Mouse (Mus musculus) lung, postnatal 4 days (tissue): ENCODE results near the gene Mbip.

Source experiments
- DNase-seq, 2 experiments: peaks; one replicate each; pipeline ENCODE4 v3.0.0; 2021

Mbip gene

DNA sequence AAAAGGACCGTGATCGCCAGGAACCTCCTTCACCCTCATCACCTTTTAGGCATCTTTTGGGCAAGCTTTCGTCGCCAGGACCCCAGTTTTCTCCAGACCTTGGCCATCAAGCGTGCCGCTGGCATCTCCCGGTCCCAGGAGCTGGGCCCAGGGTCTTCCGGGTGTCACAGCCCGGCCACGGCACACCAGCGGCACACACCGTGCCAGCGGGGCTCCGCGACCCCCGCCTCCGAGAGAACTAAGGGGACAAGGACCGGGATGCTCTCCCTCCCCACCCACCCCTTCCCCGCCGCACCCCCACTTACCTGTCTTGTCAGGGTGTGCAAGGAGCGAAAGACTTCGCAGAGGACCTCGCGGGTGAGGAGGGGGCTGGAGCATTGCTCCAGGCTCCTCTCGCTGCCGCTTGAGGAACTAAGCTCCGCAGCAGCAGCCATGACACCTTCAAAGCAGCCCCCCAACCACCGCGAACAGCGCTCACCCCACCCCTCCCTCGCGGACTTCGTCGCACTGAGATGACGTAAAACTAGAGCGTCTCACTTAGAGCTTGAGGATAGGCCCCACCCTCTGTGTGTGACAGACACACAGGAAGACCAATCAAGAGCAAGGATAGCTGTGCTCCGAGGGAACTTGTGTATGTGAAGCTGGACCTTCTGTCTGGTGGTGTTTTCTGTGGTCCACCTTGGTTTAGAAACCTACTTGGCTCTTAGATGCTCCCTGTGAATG, at the start of gene Mbip:
Mbip (minus strand) TSS at position 528 of the 723 bp plus-strand sequence.
- peak; percentile 95 to 99 for DNase-seq

DNA sequence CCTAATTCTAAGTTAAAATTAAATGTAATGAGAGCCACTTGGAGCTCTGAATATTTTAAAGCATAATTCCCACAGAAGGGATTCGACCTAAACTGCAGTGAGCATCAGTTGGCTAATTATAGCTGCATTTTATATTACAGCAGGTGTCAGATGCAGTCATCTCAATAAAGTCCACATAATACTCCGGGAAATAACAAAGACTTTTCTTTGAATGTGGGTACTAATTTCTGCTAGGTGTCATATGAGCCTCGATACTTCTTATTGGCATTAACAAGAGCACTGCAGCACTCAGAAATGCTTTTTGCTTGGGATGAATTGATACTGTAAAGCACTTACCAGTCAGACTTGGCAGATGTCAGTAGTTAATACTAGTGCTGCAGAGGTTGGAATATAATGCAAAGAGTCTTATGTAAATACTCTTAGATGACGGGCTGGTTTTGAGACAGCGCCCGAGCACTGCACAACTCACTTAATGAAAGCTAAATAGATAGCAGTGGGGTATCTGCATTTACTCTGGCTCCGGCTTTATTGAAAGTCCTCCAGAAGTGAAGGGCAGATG, 42.0 kb upstream of the Mbip start:
- DNase-seq, result no peak

DNA sequence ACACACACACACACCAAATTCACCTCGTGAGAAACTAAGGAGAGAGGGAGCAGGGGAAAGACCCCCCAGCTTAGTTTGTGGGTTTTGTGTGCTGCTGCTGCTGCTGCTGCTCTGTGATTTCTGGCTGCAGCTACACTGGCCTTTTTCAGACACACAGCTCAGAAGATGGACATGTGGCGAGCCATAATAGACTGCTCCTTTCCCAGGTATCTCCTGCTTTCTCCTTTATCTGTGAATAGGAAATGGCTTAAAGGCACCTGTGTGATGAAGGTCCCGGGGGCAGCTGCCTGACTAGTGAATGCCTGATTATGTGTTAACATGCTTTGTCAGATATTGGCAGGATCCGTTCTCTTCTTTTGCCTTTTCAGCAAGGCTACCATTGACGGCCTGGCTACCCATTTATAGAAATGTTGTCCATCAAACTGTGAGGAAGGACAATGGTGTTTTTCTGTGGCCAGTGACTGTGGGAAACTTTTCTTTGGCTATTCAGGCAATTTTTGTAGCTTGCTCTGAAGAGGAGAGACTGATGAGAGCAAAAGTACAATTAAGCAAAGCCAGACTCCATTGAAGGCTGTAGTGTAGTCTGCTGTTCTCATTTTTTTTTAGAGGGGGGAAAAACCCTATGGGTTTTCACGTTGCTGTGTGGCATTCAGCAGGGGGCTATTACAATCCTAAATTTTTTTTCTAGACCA, 41.4 kb upstream of the Mbip start:
- DNase-seq, result no peak

DNA sequence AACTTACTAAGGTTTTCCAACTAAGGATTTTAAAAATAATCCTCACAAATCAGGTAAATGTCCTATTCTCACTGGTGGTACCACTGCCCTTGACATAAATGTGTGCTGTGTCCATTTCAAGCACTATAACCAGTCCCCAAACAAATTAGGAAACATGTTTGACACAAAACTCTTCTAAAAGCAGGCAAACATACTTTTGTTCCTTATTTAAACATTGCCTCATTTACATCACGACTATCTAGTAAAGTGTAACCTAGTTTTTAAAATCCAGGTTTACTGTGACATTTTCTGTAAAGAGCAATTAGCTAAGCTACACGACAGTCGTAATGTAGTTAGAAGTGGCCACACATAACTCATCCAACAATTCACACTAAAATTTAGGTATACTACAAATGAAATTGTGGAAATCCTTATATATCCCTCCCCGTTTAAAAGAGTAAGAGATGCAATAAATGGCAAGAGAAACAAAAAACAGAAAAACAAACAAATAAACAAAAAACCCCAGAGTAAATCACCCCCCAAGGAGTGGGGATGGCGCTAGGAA, 851 bp downstream of the Mbip start:
- DNase-seq, result no peak

DNA sequence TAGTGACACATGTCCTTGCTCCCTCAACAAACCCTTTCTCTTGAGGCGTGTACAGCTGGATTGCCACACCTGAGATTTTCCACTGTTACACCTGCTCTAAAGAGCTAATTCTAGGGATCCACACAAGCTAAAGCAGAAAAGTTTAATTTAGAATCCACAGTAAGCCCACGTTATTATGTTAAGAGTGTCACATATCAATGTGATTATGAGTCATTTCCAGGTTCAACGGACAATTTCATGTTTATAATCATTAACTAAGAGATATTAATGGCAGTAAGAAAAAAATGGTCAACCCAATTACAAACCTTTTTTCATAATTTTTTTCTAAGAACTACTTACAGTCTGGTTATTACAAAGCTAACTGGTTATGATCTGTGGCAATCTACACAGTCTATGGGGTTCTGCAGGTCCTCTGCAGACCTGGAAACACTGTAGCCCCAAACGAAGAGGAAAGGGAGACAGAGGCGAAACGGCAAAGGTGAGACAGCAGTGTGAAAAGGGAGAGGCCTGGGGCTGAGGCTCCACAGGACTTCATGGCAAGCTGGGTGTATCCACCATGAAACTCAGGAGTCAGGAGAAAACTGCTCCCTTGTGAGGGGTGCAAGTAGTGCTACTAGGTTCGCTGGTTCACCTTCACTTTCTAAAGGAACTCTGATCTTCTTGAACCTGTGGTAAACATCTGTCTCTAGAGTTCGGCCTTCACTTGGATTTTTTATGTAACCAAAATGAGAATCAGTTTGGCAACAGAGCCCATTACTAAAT, 6.2 kb downstream of the Mbip start:
- no peak for DNase-seq

DNA sequence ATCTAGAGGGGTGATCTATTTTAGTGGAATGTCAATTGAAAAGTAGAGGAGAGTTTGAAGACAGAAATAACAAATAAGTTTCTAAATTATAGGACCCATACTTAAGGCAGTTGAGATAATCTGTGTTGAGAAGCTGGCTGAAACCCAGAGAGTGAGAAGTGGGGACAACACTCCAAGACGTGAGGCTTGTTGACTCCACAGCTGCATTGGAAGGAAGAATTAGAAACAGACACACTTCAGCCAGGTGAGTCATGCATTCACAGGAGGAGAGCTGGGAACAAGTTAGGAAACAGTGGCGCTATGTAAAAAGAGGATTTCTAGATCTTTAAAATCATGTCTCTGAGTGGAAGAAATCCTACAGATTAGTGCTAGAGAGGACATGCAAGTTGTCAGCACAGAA, 12.2 kb downstream of the Mbip start:
- DNase-seq, result no peak

DNA sequence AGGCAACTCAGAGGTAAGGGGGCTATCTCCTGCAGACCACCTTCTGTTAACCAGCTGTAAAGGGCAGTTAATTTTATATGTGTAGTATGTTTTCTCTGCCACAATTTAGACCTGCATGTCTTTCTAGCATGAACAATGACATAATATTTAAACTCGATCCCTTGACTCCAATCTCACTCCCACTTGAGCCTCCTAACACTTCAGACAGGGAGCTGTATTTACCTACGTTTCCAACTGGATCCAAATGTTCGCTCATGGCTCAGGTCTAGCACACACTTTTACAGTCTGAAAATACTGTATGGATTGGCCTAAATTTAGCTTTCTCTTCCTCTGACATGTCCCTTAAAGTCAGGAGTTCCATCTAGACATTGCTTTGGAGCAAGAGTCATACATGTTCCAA, 13.2 kb downstream of the Mbip start:
- no peak for DNase-seq

DNA sequence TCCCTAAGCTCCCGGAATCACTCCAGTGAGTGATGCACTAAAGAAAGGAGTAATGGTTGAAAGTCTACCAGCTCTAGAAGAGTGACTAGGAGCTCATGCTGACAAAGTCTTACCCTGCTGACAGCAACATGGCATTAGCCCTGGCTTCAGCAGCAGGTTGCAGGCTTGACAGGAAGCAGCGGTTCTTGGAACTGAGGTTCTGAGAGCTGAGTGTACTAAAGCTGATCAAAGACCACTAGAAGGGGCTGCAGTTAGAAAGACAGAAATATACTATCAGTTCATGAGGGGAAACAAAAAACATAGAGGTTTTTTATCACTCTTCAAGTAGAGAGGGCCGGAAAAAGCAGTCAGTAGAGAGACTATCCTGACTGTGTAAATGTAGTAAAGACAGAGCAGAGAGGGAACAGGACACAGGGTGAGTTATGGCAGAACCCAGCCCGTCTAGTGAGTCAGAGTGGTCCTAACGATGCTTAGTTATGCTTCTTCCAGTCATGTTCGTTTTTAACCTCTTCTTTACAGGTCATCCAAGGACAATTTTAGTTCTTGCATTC, 18.2 kb downstream of the Mbip start:
- no peak for DNase-seq

DNA sequence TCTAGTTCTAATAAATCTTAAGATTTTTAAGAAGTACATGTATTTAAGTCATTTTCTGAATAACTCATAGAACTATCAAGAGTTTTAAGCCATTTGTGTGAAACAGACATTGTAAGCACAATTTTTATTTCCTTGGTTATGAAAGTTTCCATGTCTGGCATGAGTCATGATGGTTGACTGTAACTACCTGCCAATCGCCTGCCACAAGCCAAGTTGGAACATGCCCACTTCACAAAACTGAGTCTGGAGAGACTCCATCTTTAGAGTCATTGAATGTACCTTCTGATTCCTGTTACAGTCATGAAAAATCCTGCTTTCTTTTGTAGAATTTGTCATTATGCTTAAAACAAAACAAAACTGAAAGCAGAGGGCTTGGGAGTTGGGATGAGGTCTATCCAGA, 19.8 kb downstream of the Mbip start:
- no peak for DNase-seq

DNA sequence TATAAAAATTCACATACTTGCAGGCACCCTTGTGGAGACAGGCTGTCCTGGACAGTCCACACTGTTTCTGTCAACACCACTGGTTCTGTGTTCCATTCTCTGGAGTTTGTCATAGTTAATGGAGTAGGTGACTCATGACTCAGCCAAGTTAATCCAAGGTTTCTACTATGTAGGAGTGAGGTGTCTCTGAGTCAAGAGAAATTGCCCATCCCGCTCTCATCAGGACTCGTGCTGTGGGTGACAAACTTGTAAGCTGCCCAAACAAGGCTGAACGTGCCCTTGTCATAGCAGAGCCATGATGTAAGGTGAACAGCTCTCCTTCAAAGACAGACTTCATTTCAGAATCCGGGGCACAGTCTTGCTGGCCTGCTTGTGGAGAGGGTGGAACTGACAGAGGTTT, 26.8 kb downstream of the Mbip start:
- DNase-seq, result no peak

DNA sequence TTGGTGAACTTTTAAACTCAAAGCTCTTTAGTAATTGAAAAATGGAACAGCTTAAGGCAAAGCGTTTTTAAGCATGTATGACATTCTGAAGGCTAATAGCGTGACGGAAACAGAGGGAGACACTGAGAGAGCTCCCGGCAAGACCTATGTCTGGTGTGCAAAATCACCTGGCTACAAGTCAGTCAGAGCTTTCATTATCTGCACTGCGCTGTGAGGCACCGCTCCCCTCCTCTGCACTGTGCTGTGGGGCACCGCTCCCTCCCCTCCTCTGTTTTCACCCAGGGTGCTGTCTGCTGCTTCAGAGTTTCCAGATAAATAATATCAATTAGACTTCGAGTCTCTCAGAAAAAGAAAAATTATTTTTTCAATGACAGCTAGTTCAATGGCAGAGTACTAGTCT, 27.6 kb downstream of the Mbip start:
- DNase-seq, result no peak

DNA sequence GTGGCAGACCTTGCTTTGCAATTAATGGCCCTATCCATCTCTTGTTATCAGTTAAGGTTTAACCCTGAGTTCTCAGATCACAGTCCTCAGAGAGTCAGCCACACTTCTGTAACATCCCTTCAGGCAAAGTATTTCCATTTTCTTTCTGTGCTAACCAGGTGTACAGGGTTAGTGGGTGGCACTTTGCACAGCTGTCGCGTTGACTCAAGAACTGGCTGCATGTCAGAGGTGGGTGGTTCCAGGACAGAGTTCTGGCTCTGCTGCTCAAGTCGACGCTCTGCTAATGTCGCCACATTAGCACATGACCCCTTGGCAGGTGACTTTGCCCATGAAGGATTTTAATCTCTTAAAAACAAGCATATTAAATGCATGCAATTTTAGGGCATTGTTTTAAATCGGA, 39.9 kb downstream of the Mbip start:
- peak in 1 of 2 experiments; percentile 46 for DNase-seq

DNA sequence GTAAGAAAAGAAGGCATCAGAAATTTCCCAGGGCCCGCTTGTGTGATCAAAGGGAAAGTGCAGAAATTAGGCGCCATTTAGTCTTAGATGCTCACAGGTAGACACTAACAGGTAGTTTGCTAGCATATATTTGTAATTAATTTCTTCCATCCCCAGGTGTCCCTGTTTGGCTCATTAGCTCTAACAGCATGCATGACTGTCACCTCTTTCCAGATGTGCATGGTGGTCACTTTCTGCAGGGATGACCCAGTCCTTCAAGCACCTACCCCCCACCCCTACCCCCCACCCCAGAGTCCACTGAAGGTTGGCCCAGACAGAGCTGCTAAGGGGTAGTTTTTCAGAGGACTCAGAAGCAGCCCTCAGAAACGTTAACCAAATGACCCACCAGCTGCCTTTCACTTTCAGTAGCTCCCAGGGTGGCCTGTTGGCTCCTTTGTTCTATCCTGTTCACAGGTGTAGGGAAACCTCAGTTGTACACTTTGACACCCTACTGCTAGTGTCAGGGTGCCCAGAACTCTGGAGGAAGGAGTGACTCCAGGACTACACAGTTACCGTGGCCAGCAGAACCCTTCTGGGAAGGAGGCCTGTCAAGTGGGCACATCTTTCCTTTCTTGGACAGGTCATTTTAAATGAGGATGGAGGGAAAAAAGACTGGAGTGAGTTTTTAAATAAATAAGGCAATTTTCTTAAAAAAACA, 43.2 kb downstream of the Mbip start:
- no peak for DNase-seq

DNA sequence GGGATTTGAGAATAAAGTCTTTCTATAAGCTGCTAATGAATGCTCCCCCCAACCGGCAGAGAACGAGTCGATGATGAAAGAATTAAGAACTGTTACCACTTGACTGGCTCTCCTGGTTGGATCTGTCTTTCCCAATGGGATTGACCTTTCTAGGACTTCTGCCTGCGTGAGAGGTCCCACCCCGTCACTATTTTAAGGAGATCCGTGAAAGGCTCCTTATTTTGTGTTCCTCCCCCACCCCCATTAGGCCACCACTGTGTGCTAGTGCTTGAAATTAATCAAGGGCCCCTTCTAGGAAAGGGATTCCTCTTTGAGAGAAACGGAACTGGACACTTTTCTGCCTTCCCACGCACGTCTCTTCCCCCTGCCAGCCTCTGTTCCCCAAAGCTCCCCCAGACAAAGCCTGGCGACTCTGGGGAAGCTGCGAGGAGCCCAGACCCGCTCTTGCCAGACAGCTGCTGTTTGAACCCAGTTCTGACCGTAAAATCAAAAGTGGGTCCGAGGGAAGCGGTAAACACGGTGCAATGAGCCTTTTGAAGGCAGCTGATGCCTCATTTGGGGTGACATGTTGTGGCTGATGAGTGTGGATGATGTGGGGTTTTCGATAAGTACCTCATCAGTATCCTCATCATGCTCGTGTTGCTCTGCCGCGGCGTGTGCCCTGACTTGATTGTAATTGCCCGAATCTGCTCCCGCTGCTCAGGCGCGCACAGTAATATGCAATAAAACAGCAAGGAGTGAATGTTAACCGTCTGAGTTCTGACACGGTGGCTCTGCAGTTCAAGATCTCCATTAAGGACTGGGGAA, 44.0 kb downstream of the Mbip start:
- DNase-seq, result peak; percentile 29 to 30

DNA sequence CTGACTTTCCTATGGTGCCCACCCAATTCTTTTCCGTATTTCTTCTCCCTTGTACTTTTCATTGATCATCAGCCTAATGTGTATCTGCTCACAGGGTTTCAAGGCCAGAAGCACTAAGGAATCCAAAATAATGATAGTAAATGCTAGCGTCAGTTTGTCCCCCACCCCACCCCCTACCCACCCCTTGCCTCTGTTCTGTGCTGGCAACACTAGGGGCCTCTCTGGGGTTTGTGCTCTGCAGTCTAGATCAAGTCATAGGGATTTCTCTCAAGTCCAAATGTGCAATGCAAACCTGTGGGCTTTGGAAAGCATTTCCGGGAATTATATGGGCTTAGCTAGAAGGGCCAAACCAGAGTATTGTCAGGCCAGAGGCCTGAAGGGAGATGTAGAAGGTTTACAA, 46.1 kb downstream of the Mbip start:
- no peak for DNase-seq

DNA sequence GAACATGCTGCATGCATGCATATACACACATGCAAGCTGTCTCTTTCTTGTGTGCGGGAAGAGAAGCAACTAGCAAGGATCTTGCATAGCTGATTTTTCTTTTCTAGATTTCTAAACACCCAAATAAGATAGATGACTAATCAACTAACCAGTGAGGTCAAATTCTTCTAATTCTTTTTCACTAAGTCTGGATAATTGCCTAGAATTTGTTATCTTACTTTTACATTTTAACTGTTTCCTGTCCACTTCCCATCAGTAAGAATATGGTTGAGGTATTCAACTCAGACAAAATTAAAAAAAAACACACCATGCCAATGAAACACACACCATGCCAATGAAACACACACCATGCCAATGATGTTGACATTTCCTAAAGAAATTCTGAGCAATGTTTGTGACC, 46.8 kb downstream of the Mbip start:
- no peak for DNase-seq

DNA sequence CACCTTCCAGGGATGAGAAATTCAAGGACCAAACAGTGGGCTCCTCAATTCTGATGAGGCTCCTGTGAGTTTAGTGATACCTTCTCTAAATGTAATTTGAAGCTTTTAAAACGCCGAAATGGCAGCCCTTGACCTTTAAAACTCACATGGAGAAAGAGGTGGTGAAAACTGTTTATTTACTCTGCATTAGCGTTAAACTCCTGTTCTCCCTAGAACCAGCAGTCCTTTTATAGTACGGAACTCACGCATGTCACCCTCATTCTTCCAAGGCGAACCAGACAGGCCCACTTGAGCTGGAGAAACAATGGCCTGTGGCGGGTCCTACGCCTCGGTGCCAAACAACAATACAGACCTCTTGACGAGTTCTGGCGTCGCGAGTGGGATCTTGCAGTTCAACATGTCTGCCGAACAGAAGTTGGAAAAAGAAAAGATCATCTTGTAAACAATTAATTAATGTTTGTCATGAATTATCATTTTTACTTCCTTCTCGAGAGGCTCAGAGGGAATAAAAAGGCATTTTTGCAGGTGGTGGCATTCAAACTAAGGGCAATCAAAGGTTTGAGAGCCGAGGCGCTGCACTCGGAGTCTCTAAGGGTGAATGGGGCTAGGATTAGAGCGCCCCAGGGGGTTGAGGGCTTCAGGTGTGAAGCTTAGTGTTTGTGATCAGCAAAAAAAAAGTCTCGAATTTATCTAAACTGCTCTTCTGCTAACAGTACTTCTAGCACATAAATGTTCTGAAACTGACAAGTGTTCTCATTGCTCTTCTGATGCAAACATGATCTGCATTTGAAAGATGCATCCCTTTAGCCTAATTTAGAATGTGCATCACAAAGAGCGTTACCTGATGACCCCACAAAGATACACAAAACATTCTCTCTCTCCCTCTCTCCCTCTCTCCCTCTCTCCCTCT, 47.5 kb downstream of the Mbip start:
- peak in 1 of 2 experiments; percentile 29 for DNase-seq

DNA sequence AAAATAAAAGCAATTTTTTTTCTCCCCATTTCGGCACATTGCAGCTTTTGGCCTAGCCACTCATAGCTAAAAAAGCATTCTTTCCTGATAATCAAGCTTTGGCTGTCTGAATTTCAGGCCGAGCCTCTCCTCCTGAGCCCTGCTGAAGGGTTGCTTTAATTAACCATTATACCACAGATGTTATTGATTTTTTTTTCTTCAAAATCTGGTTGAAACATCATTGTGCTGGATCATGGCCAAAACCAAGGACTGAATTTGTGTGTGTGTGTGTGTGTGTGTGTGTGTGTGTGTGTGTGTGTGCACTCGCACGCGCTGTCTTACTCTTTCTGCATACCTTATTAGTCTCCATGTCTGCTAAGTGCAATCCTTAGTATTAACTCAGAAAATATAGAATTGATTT, 48.6 kb downstream of the Mbip start:
- DNase-seq, result no peak

DNA sequence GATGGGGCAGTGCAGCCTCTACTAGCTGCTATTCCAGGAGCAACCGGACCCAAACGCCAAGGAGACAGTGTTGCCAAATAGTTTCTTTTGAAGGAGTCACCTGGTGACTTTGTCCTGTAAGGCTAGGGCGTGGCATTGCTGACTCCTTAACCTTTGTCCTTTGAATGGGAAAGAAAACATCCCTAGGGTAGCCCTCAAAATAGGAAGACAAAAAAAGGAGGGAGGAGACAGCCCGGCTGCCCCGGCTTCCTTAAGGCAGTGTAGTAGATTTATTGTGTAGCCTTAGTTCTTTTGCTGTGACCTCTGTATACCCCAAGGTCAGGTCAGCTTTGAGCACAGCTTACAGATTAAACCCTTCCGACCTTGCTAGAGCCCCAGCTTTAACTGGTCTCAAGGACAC, 49.2 kb downstream of the Mbip start:
- DNase-seq, result peak in 1 of 2 experiments; percentile 25

DNA sequence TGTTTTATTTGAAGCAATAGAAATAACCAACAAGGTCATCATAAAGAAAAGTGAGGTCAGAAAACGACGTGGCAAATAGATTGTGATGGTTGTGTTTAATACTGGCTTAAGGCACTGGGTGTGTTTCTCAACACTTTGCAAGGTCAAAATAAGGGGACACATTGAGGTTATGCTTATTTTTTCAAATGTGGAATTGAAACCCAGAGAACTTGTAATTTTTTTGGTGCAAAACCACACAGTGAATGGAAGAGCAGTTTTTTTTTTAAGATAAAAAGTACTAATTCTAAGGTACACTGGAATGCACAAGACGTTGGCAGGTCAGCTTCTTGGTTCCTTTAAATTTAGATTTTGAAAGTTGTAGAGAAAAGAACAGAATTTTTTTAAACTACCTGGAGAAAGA, 50.5 kb downstream of the Mbip start:
- no peak for DNase-seq
